Mouse (Mus musculus): Measurements from ENCODE around the gene Gnb2. TPM values are rescaled to one million over a fixed set of nuclear protein-coding genes. Genes with fewer than 3 reads are reported as not detected.

Gnb2 gene
- total and polyA plus RNA-seq, 3 experiments = 548 to 550 TPM; not detected in 1

DNA sequence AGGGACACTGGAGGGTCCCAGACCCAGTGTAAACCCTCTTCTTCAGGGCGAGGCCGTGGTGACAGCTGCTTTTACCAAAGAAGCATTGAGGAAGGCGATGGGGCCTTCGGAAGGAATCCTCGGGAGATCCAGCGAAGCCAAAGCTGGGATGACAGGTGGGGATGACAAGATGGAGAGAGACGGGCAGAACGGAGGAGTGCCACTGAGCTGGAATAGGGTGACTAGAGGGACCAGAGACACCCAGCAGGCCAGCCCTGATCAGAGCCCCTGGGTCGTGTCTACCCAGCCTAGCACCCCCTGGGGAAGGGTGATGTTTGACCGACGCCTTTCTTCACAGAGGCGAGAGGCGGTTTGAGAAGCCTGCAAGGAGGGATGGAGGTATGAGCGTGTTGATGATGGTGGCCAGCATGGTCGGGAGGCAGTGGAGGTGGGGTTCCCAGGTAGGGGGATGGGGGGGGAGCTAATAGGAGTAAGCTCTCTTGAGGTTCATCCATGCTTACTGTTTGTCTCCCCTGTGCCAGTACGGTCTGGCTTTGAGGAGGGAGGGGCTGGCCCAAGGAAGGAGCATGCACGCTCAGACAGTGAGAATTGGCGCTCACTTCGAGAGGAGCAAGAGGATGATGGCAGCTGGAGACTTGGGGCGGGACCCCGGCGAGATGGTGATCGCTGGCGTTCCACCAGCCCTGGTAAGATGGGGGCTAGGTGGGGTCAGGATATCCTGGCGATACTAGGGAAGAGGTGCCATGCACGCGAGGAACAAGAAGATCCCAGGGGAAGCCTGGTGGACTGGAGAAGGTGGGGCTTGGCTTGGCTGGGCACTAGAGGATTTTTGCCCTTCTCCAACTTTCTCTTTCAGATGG is 13.4 kb downstream of the Gnb2 start:
- H3K27me3 ChIP-seq (ENCODE audit: control insufficient read depth in 1 of 2, insufficient read depth in 2 of 2, low read length in 2 of 2) = no peaks in the 10 kb centered on the region
- DNase-seq (ENCODE audit: low read depth, low spot score) = no peak
- peaks cover 0 to 4% of the 10 kb centered on the region in 2 experiments; a peak in 2 of 4 replicates for H3K36me3 ChIP-seq (ENCODE audit: control insufficient read depth in 1 of 2, insufficient read depth in 2 of 2, low read length in 2 of 2)
- no peak overlapping the region for H3K27ac ChIP-seq (ENCODE audit: control insufficient read depth, low read depth, low read length)
- no peak overlapping the region for H3K9ac ChIP-seq (ENCODE audit: control insufficient read depth, low read depth, low read length, poor library complexity, severe bottlenecking)
- no peaks in the 10 kb centered on the region for H3K4me1 ChIP-seq (ENCODE audit: control insufficient read depth in 1 of 2, insufficient read depth in 2 of 2, low read length in 2 of 2)
- TF ChIP-seq BHLHE40 (IDR thresholded peaks at IDR 0.05; ENCODE audit: borderline replicate concordance, low read depth, low read length) (no peak), TAL1 (IDR thresholded peaks at IDR 0.05; ENCODE audit: low read length) (no peak), TCF12 (IDR thresholded peaks at IDR 0.05; ENCODE audit: low read depth, low read length) (no peak), MYB (IDR thresholded peaks at IDR 0.05; ENCODE audit: low read depth, low read length) (no peak), MAX (IDR thresholded peaks at IDR 0.05; ENCODE audit: low read length) (no peak), CTCF (IDR thresholded peaks at IDR 0.05 in 2 of 3, conservative IDR thresholded peaks at IDR 0.05 in 1 of 3; ENCODE audit: control insufficient read depth in 1 of 3, insufficient read depth in 1 of 3, low read depth in 2 of 3, low read length in 3 of 3, poor library complexity in 1 of 3, severe bottlenecking in 1 of 3) (no peak), MYC (IDR thresholded peaks at IDR 0.05; ENCODE audit: low read depth, low read length) (no peak), MAFK (IDR thresholded peaks at IDR 0.05; ENCODE audit: borderline replicate concordance, low read depth, low read length) (no peak), POLR2AphosphoS5 (IDR thresholded peaks at IDR 0.05; ENCODE audit: borderline replicate concordance, low read depth, low read length) (no peak), EP300 (IDR thresholded peaks at IDR 0.05; ENCODE audit: low read depth in 1 of 2, low read length in 2 of 2) (no peak), RAD21 (IDR thresholded peaks at IDR 0.05; ENCODE audit: low read depth, low read length) (no peak), CHD2 (IDR thresholded peaks at IDR 0.05; ENCODE audit: low read length) (no peak), POLR2AphosphoS2 (IDR thresholded peaks at IDR 0.05; ENCODE audit: low read length) (no peak), SMC3 (IDR thresholded peaks at IDR 0.05; ENCODE audit: low read depth, low read length) (no peak), CHD1 (IDR thresholded peaks at IDR 0.05; ENCODE audit: low read depth, low read length) (no peak), ZNF384 (IDR thresholded peaks at IDR 0.05; ENCODE audit: low read depth, low read length) (no peak), ZC3H11A (IDR thresholded peaks at IDR 0.05; ENCODE audit: low read depth, low read length) (no peak)
- H3K9me3 ChIP-seq (replicated peaks; ENCODE audit: insufficient read depth, low read length) = no peaks in the 10 kb centered on the region
- H3K79me2 ChIP-seq (ENCODE audit: control insufficient read depth, insufficient read depth, low read length, poor library complexity) = peaks cover 7% of the 10 kb centered on the region; the same call in 1 of the 2 replicates
- H3K4me3 ChIP-seq (ENCODE audit: control insufficient read depth in 1 of 2, insufficient read depth in 1 of 2, low read depth in 2 of 2, low read length in 2 of 2) = no peak overlapping the region

DNA sequence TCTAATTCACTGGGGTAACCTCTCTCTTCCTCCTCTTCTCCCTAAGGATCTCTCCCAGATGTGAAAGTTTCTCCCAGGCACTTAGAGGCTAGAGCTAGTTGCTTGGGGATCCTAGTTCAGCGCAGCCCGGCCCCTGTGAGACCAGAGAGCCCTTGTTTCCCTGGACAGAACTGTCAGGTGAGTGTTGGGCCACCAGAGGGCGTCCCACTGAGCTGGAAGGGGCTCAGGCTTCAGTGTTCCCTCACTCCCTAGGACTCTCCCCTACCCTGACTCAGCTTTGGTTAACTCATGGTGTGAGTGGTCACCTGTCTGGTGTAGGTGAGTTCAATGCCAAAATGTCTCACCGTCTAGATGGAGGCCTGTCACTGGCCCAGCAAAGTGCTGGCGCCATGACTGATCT is 14.9 kb downstream of the Gnb2 start, which contains the start of gene Gigyf1:
Gene Gigyf1 (plus strand): TSS at position 113 of the 400 bp plus-strand sequence.
- Histone ChIP-seq H3K9ac (ENCODE audit: control insufficient read depth, low read depth, low read length, poor library complexity, severe bottlenecking) (no peak within 1 kb of the TSS), H3K4me1 (ENCODE audit: control insufficient read depth in 1 of 2, insufficient read depth in 2 of 2, low read length in 2 of 2) (no peaks in the 10 kb centered on the region), H3K27me3 (ENCODE audit: control insufficient read depth in 1 of 2, insufficient read depth in 2 of 2, low read length in 2 of 2) (no peaks in the 10 kb centered on the region), H3K27ac (ENCODE audit: control insufficient read depth, low read depth, low read length) (no peak within 1 kb of the TSS), H3K9me3 (replicated peaks; ENCODE audit: insufficient read depth, low read length) (no peaks in the 10 kb centered on the region), H3K36me3 (ENCODE audit: control insufficient read depth in 1 of 2, insufficient read depth in 2 of 2, low read length in 2 of 2) (peaks cover 0 to 2% of the 10 kb centered on the region in 2 experiments; a peak in 2 of 4 replicates), H3K79me2 (ENCODE audit: control insufficient read depth, insufficient read depth, low read length, poor library complexity) (peaks cover 18% of the 10 kb centered on the region; the same call in 1 of the 2 replicates), H3K4me3 (ENCODE audit: control insufficient read depth in 1 of 2, insufficient read depth in 1 of 2, low read depth in 2 of 2, low read length in 2 of 2) (no peak within 1 kb of the TSS)
- TF ChIP-seq CTCF (IDR thresholded peaks at IDR 0.05 in 2 of 3, conservative IDR thresholded peaks at IDR 0.05 in 1 of 3; ENCODE audit: control insufficient read depth in 1 of 3, insufficient read depth in 1 of 3, low read depth in 2 of 3, low read length in 3 of 3, poor library complexity in 1 of 3, severe bottlenecking in 1 of 3) (peak; percentile 70 to 81 (median 70)), SMC3 (IDR thresholded peaks at IDR 0.05; ENCODE audit: low read depth, low read length) (peak; percentile 75), MYC (IDR thresholded peaks at IDR 0.05; ENCODE audit: low read depth, low read length) (no peak), RAD21 (IDR thresholded peaks at IDR 0.05; ENCODE audit: low read depth, low read length) (peak; percentile 35), TAL1 (IDR thresholded peaks at IDR 0.05; ENCODE audit: low read length) (no peak)
- peak; percentile 57 for DNase-seq (ENCODE audit: low read depth, low spot score)
